In genomic region chr14:103070790-103071189, GRCm38 (mm10) we compare ENCODE assay signal across 9 mouse cellular contexts. TPM values are rescaled to one million over a fixed set of nuclear protein-coding genes. Genes with fewer than 3 reads are reported as not detected.
DNase-seq lines count a peak whose midpoint lies in the region; ATAC-seq and TF ChIP-seq lines count a peak whose summit lies in the region.
"Had no signal": no experiment of that assay in that cellular context is flagged by ENCODE, and none has a peak within 500 bp of the region (broad histone marks: within the 10 kb centered on the region; RNA-seq: fewer than 3 reads in every experiment).

No protein-coding gene starts in this region.

- no peaks in the 10 kb centered on the region for H3K27me3 ChIP-seq in E14TG2a.4 (ENCODE audit: insufficient read depth, low read length)
- H3K27me3 ChIP-seq in forebrain, embryonic 12.5 days: no peaks in the 10 kb centered on the region
- H3K27me3 ChIP-seq in kidney, postnatal 0 days (ENCODE audit: insufficient read depth, low read length): no peaks in the 10 kb centered on the region

- peak overlapping the region; percentile 91 for H3K4me3 ChIP-seq in E14TG2a.4 (replicated peaks; ENCODE audit: low read length)
- peak overlapping the region; percentile 59 for H3K4me3 ChIP-seq in forebrain, embryonic 12.5 days (replicated peaks)
- peak overlapping the region; percentile 70 for H3K4me3 ChIP-seq in kidney, postnatal 0 days (replicated peaks; ENCODE audit: low read depth, low read length)

- peak; percentile 10 for DNase-seq in embryo, embryonic 10.5 days (ENCODE audit: low spot score)
- DNase-seq in embryo, embryonic 10 days (ENCODE audit: low spot score): no peak
- DNase-seq in kidney, postnatal 0 days (ENCODE audit: low spot score): no peak
- DNase-seq in thymus, postnatal 0 days (ENCODE audit: low spot score): peak; percentile 23
- DNase-seq in frontal cortex, postnatal 10 days (ENCODE audit: low spot score in 2 of 2): no peak

- peak overlapping the region; percentile 81 for H3K4me2 ChIP-seq in forebrain, embryonic 12.5 days
- H3K4me2 ChIP-seq in kidney, postnatal 0 days (ENCODE audit: low read length): peak overlapping the region; percentile 77

- H3K27ac ChIP-seq in forebrain, embryonic 12.5 days: peak overlapping the region; percentile 80; the same call in 1 of the 2 replicates
- peak overlapping the region; percentile 89 for H3K27ac ChIP-seq in kidney, postnatal 0 days

- WGBS in forebrain, embryonic 12.5 days: 5% methylated on average over 10 of the region's 10 CpGs
- WGBS in kidney, postnatal 0 days: 3% methylated on average over 10 of the region's 10 CpGs

- ATAC-seq in forebrain, embryonic 12.5 days (ENCODE audit: low FRiP score): no peak
- ATAC-seq in kidney, postnatal 0 days (replicated peaks; ENCODE audit: low FRiP score, low read depth): no peak
- peak; percentile 48 for ATAC-seq in megakaryocyte, adult 5-6 weeks (ENCODE audit: poor library complexity, severe bottlenecking)

- no peaks in the 10 kb centered on the region for H3K9me3 ChIP-seq in E14TG2a.4 (ENCODE audit: low read length)
- no peaks in the 10 kb centered on the region for H3K9me3 ChIP-seq in forebrain, embryonic 12.5 days
- H3K9me3 ChIP-seq in kidney, postnatal 0 days (replicated peaks; ENCODE audit: low read length): no peaks in the 10 kb centered on the region

- peaks cover 41% of the 10 kb centered on the region for H3K36me3 ChIP-seq in E14TG2a.4 (ENCODE audit: insufficient read depth, low read length)
- H3K36me3 ChIP-seq in forebrain, embryonic 12.5 days (replicated peaks): peaks cover 18% of the 10 kb centered on the region
- H3K36me3 ChIP-seq in kidney, postnatal 0 days (ENCODE audit: insufficient read depth, low read length): peaks cover 17% of the 10 kb centered on the region; the same call in 1 of the 2 replicates

- peaks cover 49% of the 10 kb centered on the region for H3K4me1 ChIP-seq in E14TG2a.4 (replicated peaks; ENCODE audit: low read depth, low read length)
- peaks cover 11% of the 10 kb centered on the region for H3K4me1 ChIP-seq in forebrain, embryonic 12.5 days
- no peaks in the 10 kb centered on the region for H3K4me1 ChIP-seq in kidney, postnatal 0 days (replicated peaks; ENCODE audit: insufficient read depth, low read length)

- no peak for TF ChIP-seq CTCF in E14TG2a.4 (conservative IDR thresholded peaks at IDR 0.05; ENCODE audit: low read length)
- TF ChIP-seq CTCF in kidney, postnatal 0 days (IDR thresholded peaks at IDR 0.05; ENCODE audit: low read depth): no peak

- peak overlapping the region; percentile 61 for H3K9ac ChIP-seq in forebrain, embryonic 12.5 days
- H3K9ac ChIP-seq in kidney, postnatal 0 days (ENCODE audit: low read depth, low read length): peak overlapping the region; percentile 74

RNA-seq across cellular contexts. Expression of gene Cln5, which starts 0.8 kb away (rescaled TPM):
- polyA plus RNA-seq in forebrain, embryonic 12.5 days (2016; fragmentation: Nextera tagmentation; extraction: Ambion mirVana): 17.6 and 19.9 TPM in 2 replicates
- 32.7 and 36.2 TPM in 2 replicates for polyA plus RNA-seq in kidney, postnatal 0 days (2015; fragmentation: Nextera tagmentation; extraction: Ambion mirVana)
- 77.7 and 81.1 TPM in 2 replicates for total RNA-seq in megakaryocyte, adult 5-6 weeks (2015)
- 77.6 and 82.9 TPM in 2 replicates for total RNA-seq in megakaryocyte, adult 5-6 weeks (2017)
- polyA plus RNA-seq in thymus, postnatal 0 days (2015; fragmentation: Nextera tagmentation; extraction: Ambion mirVana): 25.6 and 28.6 TPM in 2 replicates

RNA-seq across cellular contexts. Expression of gene Acod1, which starts 24.0 kb away (rescaled TPM):
- 0.06 TPM in 1 of 2 replicates, not detected in the other for polyA plus RNA-seq in forebrain, embryonic 12.5 days (2016; fragmentation: Nextera tagmentation; extraction: Ambion mirVana)
- polyA plus RNA-seq in kidney, postnatal 0 days (2015; fragmentation: Nextera tagmentation; extraction: Ambion mirVana): not detected in 2 replicates
- 1.5 and 1.8 TPM in 2 replicates for total RNA-seq in megakaryocyte, adult 5-6 weeks (2015)
- total RNA-seq in megakaryocyte, adult 5-6 weeks (2017): 1.8 and 2.0 TPM in 2 replicates
- polyA plus RNA-seq in thymus, postnatal 0 days (2015; fragmentation: Nextera tagmentation; extraction: Ambion mirVana): 0.18 and 0.19 TPM in 2 replicates
- total RNA-seq: layer of hippocampus, adult 18-20 months had no signal

RNA-seq across cellular contexts. Expression of gene Fbxl3, which starts 28.6 kb away (rescaled TPM):
- 23.7 and 27.4 TPM in 2 replicates for polyA plus RNA-seq in forebrain, embryonic 12.5 days (2016; fragmentation: Nextera tagmentation; extraction: Ambion mirVana)
- 27.6 and 28.5 TPM in 2 replicates for polyA plus RNA-seq in kidney, postnatal 0 days (2015; fragmentation: Nextera tagmentation; extraction: Ambion mirVana)
- 46.3 and 51.3 TPM in 2 replicates for total RNA-seq in megakaryocyte, adult 5-6 weeks (2015)
- total RNA-seq in megakaryocyte, adult 5-6 weeks (2017): 72.7 and 92.4 TPM in 2 replicates
- polyA plus RNA-seq in thymus, postnatal 0 days (2015; fragmentation: Nextera tagmentation; extraction: Ambion mirVana): 25.0 and 29.3 TPM in 2 replicates

Comparison
In these comparisons a context has a peak if more than half of its experiments do, and no peak if none do; other contexts are left out.
1. DNase-seq: peak in embryo, embryonic 10.5 days (single experiment) and thymus, postnatal 0 days (single experiment); none in embryo, embryonic 10 days (single experiment), kidney, postnatal 0 days (single experiment) and frontal cortex, postnatal 10 days (0 of 2).
2. Peak in every context shown above with its lines, with median percentiles within 50 percentile points of each other: H3K4me3 ChIP-seq.